Mouse (Mus musculus) hindbrain, embryonic 12.5 days (tissue): Measurements from ENCODE around the gene Ephx3. TPM values are rescaled to one million over a fixed set of nuclear protein-coding genes. Genes with fewer than 3 reads are reported as not detected.

ENCODE experiments used
- ATAC-seq: fragments of 200-750 bp; cut with Nextera tagmentation; 2 replicates; pipeline ENCODE4 v1.8.0; 2017; ENCODE audit warnings: moderate TSS enrichment; ENCODE audit not compliant: low FRiP score
- H3K27ac ChIP-seq: fragments of 300-500 bp; sonication (generic); 2 replicates; pipeline ENCODE4 v1.5.1; 2016; ENCODE audit warnings: mild to moderate bottlenecking
- H3K27me3 ChIP-seq: fragments of 300-500 bp; sonication (generic); 2 replicates; pipeline ENCODE4 v1.6.1; 2016; ENCODE audit warnings: mild to moderate bottlenecking
- H3K36me3 ChIP-seq: fragments of 300-500 bp; sonication (generic); 2 replicates; pipeline ENCODE4 v1.6.1; 2016; ENCODE audit warnings: mild to moderate bottlenecking
- H3K4me1 ChIP-seq: fragments of 300-500 bp; sonication (generic); 2 replicates; pipeline ENCODE4 v1.6.1; 2016
- H3K4me2 ChIP-seq: fragments of 300-500 bp; sonication (generic); replicated peaks from 2 replicates; pipeline ENCODE4 v1.6.1; 2016; ENCODE audit warnings: mild to moderate bottlenecking
- H3K4me3 ChIP-seq: fragments of 300-500 bp; sonication (generic); 2 replicates; pipeline ENCODE4 v1.5.1; 2016; ENCODE audit warnings: mild to moderate bottlenecking
- H3K9ac ChIP-seq: fragments of 300-500 bp; sonication (generic); 2 replicates; pipeline ENCODE4 v1.6.1; 2016; ENCODE audit warnings: mild to moderate bottlenecking, moderate library complexity
- H3K9me3 ChIP-seq: fragments of 300-500 bp; sonication (generic); replicated peaks from 2 replicates; pipeline ENCODE4 v1.6.1; 2016; ENCODE audit warnings: mild to moderate bottlenecking
- WGBS: fragments of 180-500 bp; shearing (Covaris S2); methylation state at CpG from one replicate; pipeline ENCODE4 v1.1.7; 2016; 5-methylcytosine and 5-hydroxymethylcytosine counted together
- polyA plus RNA-seq: library from polyadenylated mRNA; unstranded; fragments of >200 nt; fragmentation: Nextera tagmentation; extraction: Ambion mirVana; gene quantifications from 2 replicates; pipeline ENCODE4 v1.2.1, GENCODE M21; 2016

Ephx3 gene
- polyA plus RNA-seq, 1 experiment from 2014 or later = 0.08 TPM

DNA sequence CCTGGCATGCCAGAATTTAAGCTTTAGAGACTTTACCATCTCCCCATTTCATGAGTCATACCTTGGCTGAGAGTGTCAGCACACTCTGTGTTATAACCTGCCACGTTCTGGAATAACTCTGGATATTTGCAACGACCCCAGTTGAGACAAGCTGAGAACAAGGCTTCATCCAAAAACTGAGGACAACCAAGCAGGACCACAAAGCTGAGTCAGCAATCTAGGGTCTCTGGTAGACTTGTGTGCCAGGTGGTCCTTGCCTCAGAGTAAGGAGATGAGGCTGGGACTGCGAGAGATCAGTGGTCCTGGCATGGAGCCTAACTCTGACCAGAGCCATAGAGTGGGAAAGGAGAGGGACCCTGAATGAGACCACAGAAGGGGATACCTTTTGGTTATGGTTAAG lies 13.6 kb upstream of the Ephx3 start:
- H3K27me3 ChIP-seq = no peaks in the 10 kb centered on the region
- ATAC-seq = no peak
- 90% methylated on average over 3 of the region's 3 CpGs for WGBS
- peaks cover 96% of the 10 kb centered on the region for H3K36me3 ChIP-seq
- H3K9ac ChIP-seq = no peak overlapping the region
- H3K9me3 ChIP-seq = no peaks in the 10 kb centered on the region
- no peaks in the 10 kb centered on the region for H3K4me1 ChIP-seq
- no peak overlapping the region for H3K4me2 ChIP-seq
- no peak overlapping the region for H3K27ac ChIP-seq
- H3K4me3 ChIP-seq = no peak overlapping the region

DNA sequence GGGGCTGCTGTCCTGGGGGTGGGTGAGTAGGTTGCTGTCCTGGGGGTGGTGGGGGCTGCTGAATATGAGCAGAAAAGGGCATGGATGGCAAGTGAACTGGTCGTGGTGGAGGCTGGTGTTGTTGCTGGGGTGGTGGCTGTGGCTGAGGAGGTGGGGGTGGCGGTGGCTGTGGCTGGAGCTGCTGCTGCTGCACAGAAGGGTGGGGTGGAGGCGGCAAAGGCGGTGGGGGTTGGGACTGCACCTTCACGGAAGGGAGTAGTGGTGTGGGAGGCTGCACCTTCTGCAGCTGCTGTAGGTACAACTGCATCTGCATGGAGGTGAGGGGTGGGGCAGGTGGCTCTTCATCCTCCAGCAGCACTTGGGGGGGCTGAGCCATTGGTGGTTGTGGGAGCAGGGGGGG lies 11.7 kb upstream of the Ephx3 start:
- Histone ChIP-seq H3K4me3 (no peak overlapping the region), H3K9me3 (no peaks in the 10 kb centered on the region), H3K9ac (no peak overlapping the region), H3K27ac (no peak overlapping the region), H3K4me1 (no peaks in the 10 kb centered on the region), H3K36me3 (peaks cover 97% of the 10 kb centered on the region), H3K4me2 (no peak overlapping the region), H3K27me3 (no peaks in the 10 kb centered on the region)
- no peak for ATAC-seq
- 91% methylated on average over 3 of the region's 5 CpGs for WGBS

DNA sequence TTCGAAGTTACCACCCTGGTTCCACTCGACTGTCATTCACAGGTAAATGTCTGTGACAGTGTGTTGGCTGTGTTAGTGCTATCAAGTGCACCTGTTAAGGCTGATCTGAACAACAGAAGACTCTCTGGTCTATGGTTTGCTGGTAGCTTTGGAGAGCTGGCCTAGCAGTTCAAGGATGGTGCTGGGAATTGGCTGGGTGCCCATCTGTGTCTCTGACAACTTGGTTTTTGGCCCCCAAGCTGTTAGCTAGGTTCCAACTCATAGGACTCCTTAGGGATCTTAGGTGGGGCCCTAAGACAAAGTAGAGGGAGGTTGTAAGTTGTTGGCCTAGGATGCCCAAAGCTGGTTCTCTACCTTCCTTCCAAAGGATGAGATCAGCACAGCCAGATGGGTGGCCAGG lies 10.4 kb upstream of the Ephx3 start:
- ATAC-seq = no peak
- H3K36me3 ChIP-seq = peaks cover 98% of the 10 kb centered on the region
- no peaks in the 10 kb centered on the region for H3K4me1 ChIP-seq
- no peak overlapping the region for H3K4me2 ChIP-seq
- H3K9ac ChIP-seq = no peak overlapping the region
- H3K27ac ChIP-seq = no peak overlapping the region
- WGBS = 96% methylated on average over 2 of the region's 2 CpGs
- no peaks in the 10 kb centered on the region for H3K27me3 ChIP-seq
- no peak overlapping the region for H3K4me3 ChIP-seq
- no peaks in the 10 kb centered on the region for H3K9me3 ChIP-seq

DNA sequence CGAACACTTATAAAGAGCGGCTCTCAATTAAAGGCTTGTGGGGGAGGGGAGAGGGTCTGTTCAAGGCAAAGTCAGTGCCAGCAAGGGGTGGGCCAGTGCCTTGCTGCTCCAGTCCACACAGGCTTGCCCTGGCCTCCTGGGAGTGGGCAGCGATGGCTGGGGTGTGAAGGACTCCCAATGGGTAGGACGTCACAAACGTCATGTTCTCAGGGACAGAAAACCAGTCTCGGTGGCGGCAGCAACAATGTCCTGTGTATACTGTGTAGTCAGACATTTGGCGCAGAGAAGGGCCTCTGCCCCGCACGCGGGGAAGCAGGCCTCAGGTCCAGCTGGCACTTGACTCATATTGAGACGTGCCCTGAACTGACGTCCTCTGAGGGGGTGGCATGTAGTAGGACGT lies 7.8 kb upstream of the Ephx3 start:
- Histone ChIP-seq H3K4me3 (no peak overlapping the region), H3K9me3 (no peaks in the 10 kb centered on the region), H3K27me3 (no peaks in the 10 kb centered on the region), H3K9ac (no peak overlapping the region), H3K27ac (no peak overlapping the region), H3K36me3 (peaks cover 71% of the 10 kb centered on the region), H3K4me1 (no peaks in the 10 kb centered on the region), H3K4me2 (no peak overlapping the region)
- 82% methylated on average over 14 of the region's 14 CpGs for WGBS
- ATAC-seq = no peak

DNA sequence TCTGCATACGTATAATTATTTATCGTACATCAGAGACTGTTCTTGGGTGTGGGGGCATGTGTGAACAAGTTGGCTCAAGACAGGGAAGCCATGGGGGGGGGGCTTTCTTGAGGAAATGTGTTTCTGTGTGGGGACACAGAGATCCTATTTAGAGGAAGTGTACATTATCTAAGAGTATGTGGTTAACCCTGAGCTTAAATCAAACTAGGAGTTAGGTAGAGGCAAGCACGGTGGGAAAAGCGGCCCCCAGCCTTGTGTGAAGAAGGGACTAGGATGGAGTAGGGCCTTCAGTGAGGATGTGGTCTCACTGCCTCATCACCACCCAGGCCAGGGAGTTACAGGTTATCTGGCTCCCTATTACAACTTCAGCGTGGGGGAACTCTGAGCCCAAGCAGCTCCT lies 6.4 kb upstream of the Ephx3 start:
- Histone ChIP-seq H3K27me3 (no peaks in the 10 kb centered on the region), H3K4me3 (no peak overlapping the region), H3K9me3 (no peaks in the 10 kb centered on the region), H3K4me2 (no peak overlapping the region), H3K4me1 (no peaks in the 10 kb centered on the region), H3K27ac (no peak overlapping the region), H3K36me3 (peaks cover 57% of the 10 kb centered on the region), H3K9ac (no peak overlapping the region)
- 93% methylated on average over 5 of the region's 5 CpGs for WGBS
- no peak for ATAC-seq

DNA sequence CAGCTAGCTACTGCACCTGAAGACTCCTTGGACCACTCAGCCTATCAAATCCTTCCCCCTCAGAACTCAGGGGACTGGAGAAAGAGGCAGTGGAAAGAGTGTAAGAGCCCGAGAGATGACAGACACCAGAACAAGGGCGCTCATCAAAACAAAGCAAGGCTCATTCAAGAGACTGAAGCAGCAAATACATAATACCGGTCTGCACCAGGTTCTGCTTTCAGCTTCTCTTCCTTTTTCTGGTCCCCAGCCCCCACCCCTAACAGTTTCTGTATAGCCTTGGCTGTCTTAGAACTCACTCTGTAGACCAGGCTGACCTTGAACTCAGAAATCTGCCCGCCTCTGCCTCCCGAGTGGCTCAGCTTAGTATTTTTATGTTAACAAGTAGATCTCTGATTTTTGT lies 3.7 kb upstream of the Ephx3 start:
- H3K36me3 ChIP-seq = peaks cover 30% of the 10 kb centered on the region
- H3K9ac ChIP-seq = no peak overlapping the region
- H3K4me1 ChIP-seq = peaks cover 17% of the 10 kb centered on the region
- no peak for ATAC-seq
- no peak overlapping the region for H3K4me3 ChIP-seq
- peaks cover 19% of the 10 kb centered on the region for H3K27me3 ChIP-seq
- H3K27ac ChIP-seq = no peak overlapping the region
- H3K4me2 ChIP-seq = no peak overlapping the region
- no peaks in the 10 kb centered on the region for H3K9me3 ChIP-seq
- WGBS = 83% methylated on average over 5 of the region's 5 CpGs

DNA sequence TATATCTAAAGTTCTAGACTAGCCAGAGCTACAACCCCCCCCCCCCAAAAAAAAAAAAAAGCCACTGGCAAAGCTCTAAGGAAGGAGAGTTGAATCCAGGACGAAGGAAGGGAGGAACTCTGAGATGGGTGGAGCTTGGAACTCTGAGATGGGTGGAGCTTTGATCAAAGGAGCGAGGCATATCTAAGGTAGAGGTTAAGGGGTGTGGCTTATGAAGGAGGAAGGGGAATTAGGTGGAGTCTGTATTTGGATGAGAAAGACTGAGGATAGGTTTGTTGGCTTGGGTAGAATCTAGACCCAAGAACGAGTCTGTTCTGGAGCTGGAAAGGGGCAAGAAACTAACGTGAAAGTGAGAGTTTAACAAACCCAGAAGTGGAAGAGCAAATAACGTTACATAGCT lies 501 bp upstream of the Ephx3 start:
- H3K27me3 ChIP-seq = peaks cover 21% of the 10 kb centered on the region
- H3K4me1 ChIP-seq = peaks cover 17% of the 10 kb centered on the region
- no peak for ATAC-seq
- peak overlapping the region; percentile 38; the same call in 1 of the 2 replicates for H3K4me3 ChIP-seq
- peaks cover 4% of the 10 kb centered on the region; the same call in 1 of the 2 replicates for H3K36me3 ChIP-seq
- no peak overlapping the region for H3K9ac ChIP-seq
- no peak overlapping the region for H3K27ac ChIP-seq
- H3K9me3 ChIP-seq = no peaks in the 10 kb centered on the region
- H3K4me2 ChIP-seq = peak overlapping the region; percentile 62
- 7% methylated on average over 5 of the region's 5 CpGs for WGBS

DNA sequence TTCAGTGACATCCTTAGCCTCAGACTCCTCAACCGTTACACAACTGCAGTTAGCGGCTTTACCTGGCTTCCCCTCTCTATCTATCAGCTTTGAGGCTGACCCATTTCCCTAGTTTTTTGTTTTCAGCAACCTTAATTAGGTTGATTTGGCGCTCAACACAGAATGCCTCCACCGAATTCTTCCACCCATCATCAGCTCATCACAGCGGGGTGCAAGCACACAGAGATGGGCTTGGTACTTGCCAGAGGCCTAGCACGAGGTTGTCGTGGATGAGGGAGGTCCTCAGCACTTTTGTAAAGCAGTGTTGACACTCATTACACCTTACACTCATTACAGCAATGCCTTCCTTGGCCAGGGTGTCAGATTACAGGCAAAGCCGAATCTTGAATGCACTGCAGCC lies 6.3 kb downstream of the Ephx3 start:
- Histone ChIP-seq H3K4me1 (peaks cover 25% of the 10 kb centered on the region), H3K9me3 (no peaks in the 10 kb centered on the region), H3K4me3 (no peak overlapping the region), H3K27me3 (peaks cover 2% of the 10 kb centered on the region; the same call in 1 of the 2 replicates), H3K27ac (no peak overlapping the region), H3K4me2 (no peak overlapping the region), H3K9ac (no peak overlapping the region), H3K36me3 (peaks cover 8% of the 10 kb centered on the region; the same call in 1 of the 2 replicates)
- no peak for ATAC-seq
- WGBS = 28% methylated on average over 8 of the region's 8 CpGs

DNA sequence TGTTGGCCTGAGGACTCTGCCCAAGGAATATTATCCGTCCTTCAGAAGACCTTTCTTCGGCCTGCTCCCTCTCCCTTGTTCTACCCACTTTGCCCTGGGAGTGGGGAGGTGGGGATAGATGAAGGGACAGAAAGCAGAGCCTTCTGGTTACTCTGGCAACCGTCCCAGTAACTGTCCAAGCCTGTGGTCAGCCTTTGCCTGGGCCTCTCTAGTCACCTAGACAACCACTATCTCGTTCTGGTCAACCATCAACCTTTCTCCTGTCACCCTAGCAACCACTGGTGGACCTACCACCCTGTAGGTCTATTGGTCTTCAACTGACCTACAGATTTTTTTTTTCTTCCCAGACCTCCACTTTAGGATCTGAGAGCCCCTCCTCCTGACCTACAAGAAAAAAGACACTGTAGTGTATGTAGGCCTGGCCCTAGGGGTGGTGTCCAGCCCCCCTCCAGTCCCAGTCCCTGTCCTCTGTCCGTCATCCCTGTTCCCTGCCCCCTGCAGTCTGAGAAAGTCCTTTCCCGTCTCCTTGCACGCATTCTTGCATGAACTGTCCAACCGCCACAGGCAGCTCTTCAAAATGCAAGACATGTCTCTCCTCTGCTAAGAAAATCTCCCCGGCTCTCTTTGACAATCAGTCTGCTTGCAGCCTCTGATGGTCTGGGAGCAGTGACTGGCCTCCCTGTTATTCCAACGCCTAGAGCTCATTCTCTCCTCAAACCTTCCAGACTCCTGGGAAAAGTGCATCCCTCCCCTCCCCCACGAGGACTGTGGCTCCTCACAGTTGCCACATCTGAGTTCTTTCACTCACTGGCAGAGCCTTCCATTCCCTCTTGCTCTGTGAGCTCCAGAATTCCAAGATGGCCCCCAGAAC lies 9.5 kb downstream of the Ephx3 start:
- Histone ChIP-seq H3K27me3 (no peaks in the 10 kb centered on the region), H3K4me1 (peaks cover 25% of the 10 kb centered on the region), H3K36me3 (peaks cover 4% of the 10 kb centered on the region; the same call in 1 of the 2 replicates), H3K27ac (peak overlapping the region; percentile 88), H3K4me2 (no peak overlapping the region), H3K9me3 (no peaks in the 10 kb centered on the region), H3K9ac (no peak overlapping the region), H3K4me3 (no peak overlapping the region)
- ATAC-seq = peak; percentile 86
- WGBS = 23% methylated on average over 11 of the region's 11 CpGs

DNA sequence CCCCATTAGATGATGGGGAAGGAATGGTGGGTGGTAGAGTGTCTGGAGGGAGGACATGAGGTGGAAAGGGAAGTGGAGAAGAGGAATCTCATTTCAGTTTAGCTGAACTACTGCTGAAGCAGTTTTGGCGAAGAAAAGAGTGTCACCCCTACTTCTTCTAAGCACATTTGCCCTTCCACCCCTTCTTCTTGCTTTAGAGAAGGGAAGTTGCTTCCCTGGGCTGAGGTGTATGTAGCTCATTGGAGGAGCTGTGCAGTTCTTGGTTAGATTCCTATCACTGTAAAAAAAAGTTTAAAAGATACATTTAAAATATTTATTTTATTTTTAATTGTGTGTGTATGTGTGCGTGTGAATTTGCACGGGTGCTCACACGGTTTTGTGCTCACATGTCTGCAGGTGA lies 12.4 kb downstream of the Ephx3 start:
- Histone ChIP-seq H3K4me3 (no peak overlapping the region), H3K9ac (no peak overlapping the region), H3K4me1 (peaks cover 23% of the 10 kb centered on the region), H3K27me3 (no peaks in the 10 kb centered on the region), H3K9me3 (no peaks in the 10 kb centered on the region), H3K4me2 (no peak overlapping the region), H3K27ac (no peak overlapping the region), H3K36me3 (no peaks in the 10 kb centered on the region)
- 92% methylated on average over 4 of the region's 4 CpGs for WGBS
- ATAC-seq = no peak

DNA sequence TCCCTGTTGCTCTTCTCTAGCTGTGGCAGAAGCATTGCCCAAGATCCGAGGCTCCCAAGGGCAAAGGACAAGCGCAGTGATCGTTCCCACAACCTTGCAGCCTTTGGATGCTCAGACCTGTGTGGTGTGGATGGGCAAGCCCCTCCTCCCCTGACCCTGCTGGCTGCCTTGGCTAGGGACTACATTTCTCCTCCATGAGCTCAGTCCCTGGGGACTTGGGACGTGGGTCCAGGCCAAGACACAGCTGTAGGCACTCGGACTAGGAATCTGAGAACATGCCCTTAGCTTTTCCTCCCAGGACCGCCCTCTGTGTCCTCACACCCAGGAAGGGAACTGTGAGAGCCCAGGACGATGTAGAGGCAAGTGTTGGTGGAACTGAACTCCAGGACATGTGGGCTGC lies 16.2 kb downstream of the Ephx3 start:
- no peaks in the 10 kb centered on the region for H3K27me3 ChIP-seq
- no peak for ATAC-seq
- no peak overlapping the region for H3K9ac ChIP-seq
- no peak overlapping the region for H3K27ac ChIP-seq
- H3K4me2 ChIP-seq = no peak overlapping the region
- no peaks in the 10 kb centered on the region for H3K9me3 ChIP-seq
- H3K4me3 ChIP-seq = no peak overlapping the region
- 63% methylated on average over 7 of the region's 7 CpGs for WGBS
- peaks cover under 1% of the 10 kb centered on the region; the same call in 1 of the 2 replicates for H3K4me1 ChIP-seq
- no peaks in the 10 kb centered on the region for H3K36me3 ChIP-seq

DNA sequence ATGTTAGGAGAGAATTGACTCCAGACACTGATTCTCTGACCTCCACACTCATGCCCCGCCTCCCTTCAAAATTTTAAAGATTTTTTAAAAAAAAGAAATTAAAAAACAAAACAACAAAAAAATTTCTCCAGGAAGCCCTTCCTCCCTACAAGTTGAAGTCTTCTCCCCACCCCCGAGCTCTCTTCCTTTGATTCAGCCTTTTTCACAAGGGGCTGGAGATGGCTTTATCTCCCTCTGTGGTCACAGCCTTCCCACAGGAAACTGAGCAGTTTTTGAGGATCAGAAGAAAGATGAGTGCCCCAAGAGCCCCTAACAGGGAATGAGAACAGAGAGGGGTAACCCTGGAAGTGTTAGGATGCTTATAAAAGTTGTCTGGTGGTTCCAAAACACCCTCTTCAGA lies 16.9 kb downstream of the Ephx3 start:
- no peaks in the 10 kb centered on the region for H3K9me3 ChIP-seq
- H3K4me2 ChIP-seq = no peak overlapping the region
- no peak overlapping the region for H3K27ac ChIP-seq
- ATAC-seq = no peak
- no peaks in the 10 kb centered on the region for H3K36me3 ChIP-seq
- no peak overlapping the region for H3K9ac ChIP-seq
- no peak overlapping the region for H3K4me3 ChIP-seq
- 0 out of 2 replicates have a peak, but pooled peaks cover 2% of the 10 kb centered on the region for H3K4me1 ChIP-seq
- H3K27me3 ChIP-seq = no peaks in the 10 kb centered on the region
- 76% methylated on average over 2 of the region's 2 CpGs for WGBS
